Mouse (Mus musculus) forebrain, embryonic 12.5 days (tissue): ENCODE measurements at regions not wholly inside any gene's neighbourhood (a gene's known extent, or its start where the extent isn't known, plus 50 kb on each side); places are given as distances from the start of the nearest gene placed in this dataset.
A peak's percentile ranks its signal among the peaks of the same experiment; 100 is the strongest.

Experiments
- ATAC-seq: fragments of 200-750 bp; cut with Nextera tagmentation; 2 replicates; pipeline ENCODE4 v1.8.0; 2017; ENCODE audit warnings: moderate TSS enrichment; ENCODE audit not compliant: low FRiP score
- H3K27ac ChIP-seq: fragments of 300-500 bp; sonication (generic); 2 replicates; pipeline ENCODE4 v1.5.1; 2016; ENCODE audit warnings: mild to moderate bottlenecking
- H3K27me3 ChIP-seq: fragments of 300-500 bp; sonication (generic); 2 replicates; pipeline ENCODE4 v1.6.1; 2016; ENCODE audit warnings: mild to moderate bottlenecking
- H3K36me3 ChIP-seq: fragments of 300-500 bp; sonication (generic); replicated peaks from 2 replicates; pipeline ENCODE4 v1.6.1; 2016; ENCODE audit warnings: mild to moderate bottlenecking
- H3K4me1 ChIP-seq: fragments of 300-500 bp; sonication (generic); 2 replicates; pipeline ENCODE4 v1.6.1; 2016
- H3K4me2 ChIP-seq: fragments of 300-500 bp; sonication (generic); 2 replicates; pipeline ENCODE4 v1.6.1; 2016; ENCODE audit warnings: mild to moderate bottlenecking, moderate library complexity
- H3K4me3 ChIP-seq: fragments of 300-500 bp; sonication (generic); replicated peaks from 2 replicates; pipeline ENCODE4 v1.5.1; 2016; ENCODE audit warnings: mild to moderate bottlenecking
- H3K9ac ChIP-seq: fragments of 300-500 bp; sonication (generic); 2 replicates; pipeline ENCODE4 v1.6.1; 2016; ENCODE audit warnings: mild to moderate bottlenecking
- H3K9me3 ChIP-seq: fragments of 300-500 bp; sonication (generic); 2 replicates; pipeline ENCODE4 v1.6.1; 2016
- WGBS: fragments of 180-500 bp; shearing (Covaris S2); methylation state at CpG from one replicate; pipeline ENCODE4 v1.1.7; 2016; 5-methylcytosine and 5-hydroxymethylcytosine counted together

DNA sequence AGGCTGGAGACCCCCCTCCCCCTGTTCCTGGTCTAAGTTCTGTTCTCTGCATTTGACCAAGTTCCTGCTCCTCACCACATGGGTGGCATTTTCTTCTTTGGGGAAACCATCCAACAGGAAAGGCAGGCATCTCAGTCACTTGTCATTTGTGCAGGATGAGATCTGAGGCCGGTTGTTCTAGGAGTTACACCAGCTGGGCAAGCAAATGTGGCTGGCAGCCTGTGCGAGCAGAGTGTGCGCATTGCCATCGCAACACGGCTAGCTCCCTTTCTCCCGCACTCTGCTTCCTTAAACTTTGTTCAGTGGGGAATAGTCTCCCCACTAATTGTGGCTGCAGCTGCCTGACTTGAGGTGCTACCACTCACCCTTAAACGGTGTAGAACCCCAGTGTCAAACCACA lies 104.7 kb upstream of the Kif2a start:
- Histone ChIP-seq H3K27me3 (no peaks in the 10 kb centered on the region), H3K36me3 (no peaks in the 10 kb centered on the region), H3K4me2 (no peak overlapping the region), H3K9ac (no peak overlapping the region), H3K27ac (no peak overlapping the region), H3K4me3 (no peak overlapping the region), H3K4me1 (no peaks in the 10 kb centered on the region), H3K9me3 (no peaks in the 10 kb centered on the region)
- 93% methylated on average over 7 of the region's 7 CpGs for WGBS
- no peak for ATAC-seq

DNA sequence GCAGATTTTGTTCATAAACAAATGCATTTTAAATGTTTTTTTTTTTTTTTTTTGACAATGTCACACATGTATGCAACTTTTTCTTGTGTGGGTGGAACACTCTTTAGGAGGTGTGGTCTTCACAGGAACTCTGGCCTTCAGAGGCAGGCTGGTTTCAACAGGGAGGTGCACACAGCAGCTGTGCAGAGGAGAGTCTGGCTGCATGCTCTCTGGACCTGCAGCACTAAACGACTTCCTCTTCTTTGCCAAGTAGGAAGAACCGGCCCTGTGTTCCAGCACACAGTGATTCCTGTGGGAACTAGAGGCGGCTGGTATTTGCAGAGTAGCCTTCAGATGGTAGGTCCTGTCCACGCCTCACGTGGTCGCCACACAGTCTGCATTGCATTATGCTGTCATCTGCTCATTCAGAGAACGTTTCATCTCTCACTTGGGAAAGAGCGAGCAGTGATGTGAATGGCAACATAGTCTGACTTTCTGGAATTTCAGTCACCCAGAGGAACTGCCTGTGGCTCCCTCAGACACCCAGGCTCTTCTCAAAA lies 102.3 kb upstream of the Kif2a start:
- Histone ChIP-seq H3K4me2 (no peak overlapping the region), H3K9me3 (no peaks in the 10 kb centered on the region), H3K27ac (no peak overlapping the region), H3K27me3 (no peaks in the 10 kb centered on the region), H3K4me1 (no peaks in the 10 kb centered on the region), H3K4me3 (no peak overlapping the region), H3K9ac (no peak overlapping the region), H3K36me3 (no peaks in the 10 kb centered on the region)
- no peak for ATAC-seq
- WGBS: 82% methylated on average over 8 of the region's 8 CpGs

DNA sequence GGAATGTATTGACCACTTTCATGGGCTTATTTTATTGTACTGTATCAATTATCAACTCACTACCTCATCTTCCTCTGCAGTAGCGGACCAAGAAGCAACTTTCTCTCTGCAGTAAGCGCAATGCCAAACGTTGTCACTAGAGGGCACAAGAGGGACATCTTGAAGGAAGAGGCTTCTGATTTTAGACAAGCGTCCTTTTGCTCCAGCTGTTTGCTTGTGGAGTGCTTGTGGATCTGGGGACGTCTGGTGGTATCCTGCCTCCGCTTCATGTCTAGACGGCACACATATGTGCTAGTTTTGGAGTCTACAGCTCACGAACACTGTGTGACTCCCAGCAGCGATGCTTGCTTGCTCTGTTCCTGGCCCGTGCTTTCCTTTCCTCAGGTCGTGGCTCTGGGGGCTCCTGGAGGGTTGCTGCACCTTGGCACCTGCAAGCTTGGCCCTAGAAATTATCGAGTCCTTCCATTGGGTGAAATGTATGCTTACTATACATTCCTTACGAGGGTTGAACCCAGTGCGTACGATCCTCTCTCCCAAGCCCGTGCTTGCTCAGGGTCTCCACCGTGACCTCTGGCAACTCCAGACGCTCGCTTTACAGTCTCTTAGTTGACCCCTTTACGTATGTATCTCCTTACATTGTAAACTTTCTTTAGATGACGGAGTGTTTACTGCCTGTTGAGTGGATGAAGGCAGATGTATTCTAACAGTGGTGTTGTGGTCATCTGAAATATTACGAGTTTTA lies 92.2 kb upstream of the Kif2a start:
- no peak overlapping the region for H3K4me2 ChIP-seq
- no peak overlapping the region for H3K4me3 ChIP-seq
- H3K9me3 ChIP-seq: no peaks in the 10 kb centered on the region
- 66% methylated on average over 22 of the region's 22 CpGs for WGBS
- no peak overlapping the region for H3K27ac ChIP-seq
- peak; percentile 36; the same call in 1 of the 2 replicates for ATAC-seq
- no peaks in the 10 kb centered on the region for H3K4me1 ChIP-seq
- H3K36me3 ChIP-seq: no peaks in the 10 kb centered on the region
- no peaks in the 10 kb centered on the region for H3K27me3 ChIP-seq
- H3K9ac ChIP-seq: no peak overlapping the region

DNA sequence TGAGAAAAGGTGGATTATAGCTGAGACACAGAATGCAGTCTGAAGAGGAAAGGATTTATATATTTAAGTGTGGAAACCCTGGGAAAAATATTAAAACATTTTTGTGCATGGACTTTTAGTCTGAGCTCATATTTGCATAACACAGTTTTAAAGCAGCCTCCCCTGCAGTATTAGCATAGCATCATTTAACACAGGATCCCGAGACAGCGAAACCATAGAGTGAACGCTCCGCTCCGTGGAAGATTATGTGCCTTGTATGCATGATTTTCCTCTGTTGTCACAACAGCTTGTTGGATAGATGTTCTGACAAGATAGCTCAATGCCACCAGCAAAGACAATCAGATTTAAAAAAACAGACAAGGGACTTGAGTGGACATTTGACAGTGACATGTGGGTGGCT lies 86.1 kb upstream of the Kif2a start:
- no peak for ATAC-seq
- Histone ChIP-seq H3K27ac (no peak overlapping the region), H3K9me3 (no peaks in the 10 kb centered on the region), H3K4me3 (no peak overlapping the region), H3K9ac (no peak overlapping the region), H3K27me3 (no peaks in the 10 kb centered on the region), H3K4me2 (no peak overlapping the region), H3K4me1 (no peaks in the 10 kb centered on the region; the same call in 1 of the 2 replicates), H3K36me3 (no peaks in the 10 kb centered on the region)
- WGBS: 82% methylated on average over 5 of the region's 5 CpGs

DNA sequence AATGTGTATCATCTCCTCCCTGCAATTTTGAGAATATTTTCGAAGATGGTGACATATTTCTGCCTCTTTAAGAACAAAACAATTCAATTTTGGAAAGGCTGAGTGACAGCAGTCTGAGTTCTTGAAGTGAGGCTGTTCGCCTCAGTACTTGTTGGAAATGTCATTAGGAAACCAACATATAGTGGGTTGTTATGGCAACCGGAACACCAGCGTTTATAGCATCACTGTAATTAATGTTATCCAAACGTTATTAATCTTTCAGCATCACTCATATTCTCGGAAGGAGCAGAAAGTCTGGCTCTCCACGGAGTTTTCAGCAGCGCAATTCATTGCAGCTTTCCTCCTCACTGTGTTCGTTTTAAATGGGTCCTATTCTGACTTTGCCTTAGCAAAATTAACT lies 85.6 kb upstream of the Kif2a start:
- WGBS: 65% methylated on average over 9 of the region's 9 CpGs
- Histone ChIP-seq H3K4me2 (no peak overlapping the region), H3K27me3 (no peaks in the 10 kb centered on the region)

DNA sequence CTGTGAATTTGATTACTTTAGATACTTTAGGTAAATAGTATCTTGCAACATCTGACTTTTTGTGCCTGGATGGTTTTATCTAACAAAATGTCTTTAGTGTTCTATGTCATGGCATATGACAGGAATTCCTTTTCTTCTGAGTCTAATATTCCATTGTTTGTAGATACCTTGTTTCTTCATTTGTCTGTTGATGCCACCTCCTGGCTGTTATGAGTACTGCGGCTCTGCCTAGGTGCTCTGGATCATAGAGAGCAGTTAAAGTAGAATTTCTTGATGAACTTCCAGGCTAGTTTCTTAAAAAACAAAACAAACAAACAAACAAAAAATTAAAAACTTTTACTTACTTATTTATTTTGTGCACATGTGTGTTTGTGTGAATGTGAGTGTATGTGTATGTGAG lies 83.6 kb upstream of the Kif2a start:
- no peak overlapping the region for H3K27ac ChIP-seq
- no peaks in the 10 kb centered on the region for H3K9me3 ChIP-seq
- no peaks in the 10 kb centered on the region for H3K27me3 ChIP-seq
- H3K4me2 ChIP-seq: no peak overlapping the region
- no peaks in the 10 kb centered on the region; the same call in 1 of the 2 replicates for H3K4me1 ChIP-seq
- no peak overlapping the region for H3K4me3 ChIP-seq
- H3K36me3 ChIP-seq: no peaks in the 10 kb centered on the region
- WGBS: 55% methylated on average over 1 of the region's 1 CpGs
- H3K9ac ChIP-seq: no peak overlapping the region
- ATAC-seq: no peak

More for the DNA sequence above, 85.6 kb upstream of the Kif2a start:
- Histone ChIP-seq H3K4me1 (no peaks in the 10 kb centered on the region; the same call in 1 of the 2 replicates), H3K27ac (no peak overlapping the region), H3K9ac (no peak overlapping the region), H3K36me3 (no peaks in the 10 kb centered on the region), H3K9me3 (no peaks in the 10 kb centered on the region), H3K4me3 (no peak overlapping the region)
- ATAC-seq: no peak

DNA sequence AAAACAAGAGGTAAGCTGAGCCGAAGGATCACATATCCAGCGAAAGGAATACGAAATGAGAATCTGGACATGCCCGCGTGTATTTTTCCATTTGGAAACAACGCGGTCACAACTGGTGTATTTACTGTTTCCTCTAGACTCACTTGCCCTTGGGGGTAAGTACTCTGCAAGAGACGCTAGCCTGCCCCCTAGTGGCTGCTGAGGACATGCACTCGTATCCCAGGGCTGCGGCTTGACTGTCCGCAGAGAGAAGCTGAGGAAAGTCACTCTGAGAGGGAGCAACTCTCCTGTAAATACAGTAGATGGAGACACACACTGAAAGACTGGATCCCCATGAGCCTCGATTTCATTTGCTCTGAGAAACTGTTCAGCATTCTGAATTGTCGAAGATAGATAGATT lies 79.7 kb upstream of the Kif2a start:
- Histone ChIP-seq H3K9me3 (no peaks in the 10 kb centered on the region), H3K27me3 (no peaks in the 10 kb centered on the region), H3K4me2 (peak overlapping the region; percentile 5; the same call in 1 of the 2 replicates), H3K27ac (no peak overlapping the region), H3K9ac (no peak overlapping the region), H3K36me3 (no peaks in the 10 kb centered on the region), H3K4me3 (no peak overlapping the region), H3K4me1 (no peaks in the 10 kb centered on the region)
- ATAC-seq: 0 out of 2 replicates have a peak, but pooled peaks have one; percentile 23
- WGBS: 29% methylated on average over 13 of the region's 13 CpGs

DNA sequence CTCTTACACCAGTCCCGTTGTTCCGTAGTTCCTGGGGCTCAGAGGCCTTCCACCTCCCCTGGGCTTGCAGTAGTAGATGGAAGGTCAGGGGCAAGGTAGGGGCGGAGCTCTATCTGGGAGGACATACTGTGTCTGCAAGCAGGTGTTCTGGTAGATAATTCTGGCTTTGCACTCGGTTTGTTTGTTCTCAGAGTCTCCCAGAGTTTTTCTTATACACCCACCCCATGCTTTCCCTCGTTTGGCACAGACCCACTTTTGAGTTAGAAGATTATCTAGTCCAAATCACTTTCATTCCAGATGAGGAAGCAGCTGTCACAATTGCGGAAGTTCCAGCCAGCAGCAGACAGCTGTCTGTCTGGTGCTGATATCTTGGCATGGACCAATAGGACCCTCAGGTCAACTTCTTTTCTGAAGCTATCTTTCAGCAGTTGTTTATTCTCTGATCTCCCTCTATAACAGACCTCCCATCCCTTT lies 79.0 kb upstream of the Kif2a start:
- WGBS: 70% methylated on average over 6 of the region's 6 CpGs
- no peak for ATAC-seq
- Histone ChIP-seq H3K27me3 (no peaks in the 10 kb centered on the region), H3K9ac (no peak overlapping the region), H3K4me2 (no peak overlapping the region), H3K27ac (no peak overlapping the region), H3K9me3 (no peaks in the 10 kb centered on the region), H3K36me3 (no peaks in the 10 kb centered on the region), H3K4me1 (no peaks in the 10 kb centered on the region), H3K4me3 (no peak overlapping the region)

DNA sequence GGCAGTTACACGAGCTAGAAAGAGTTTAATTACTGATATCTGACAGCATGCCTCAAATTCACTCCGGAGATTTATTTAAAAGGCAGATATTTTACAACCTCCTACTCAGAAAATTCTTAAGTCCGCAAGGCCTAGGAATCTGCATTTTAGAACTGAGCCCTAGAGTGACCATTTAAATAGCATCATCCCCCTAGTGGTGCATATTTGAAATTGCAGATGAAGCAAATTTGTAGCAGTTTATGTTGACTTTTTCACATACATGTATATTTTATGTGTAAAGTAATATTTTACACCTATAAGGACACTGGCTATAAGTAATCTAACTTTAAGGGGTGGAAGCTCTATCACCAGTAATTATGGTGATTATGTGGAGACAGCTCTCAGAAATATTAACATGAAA lies 78.2 kb upstream of the Kif2a start:
- no peaks in the 10 kb centered on the region for H3K9me3 ChIP-seq
- H3K27me3 ChIP-seq: no peaks in the 10 kb centered on the region
- peaks cover 2% of the 10 kb centered on the region; the same call in 1 of the 2 replicates for H3K4me1 ChIP-seq
- no peak overlapping the region for H3K27ac ChIP-seq
- no peak overlapping the region for H3K4me3 ChIP-seq
- no peak overlapping the region for H3K4me2 ChIP-seq
- 75% methylated on average over 3 of the region's 3 CpGs for WGBS
- H3K9ac ChIP-seq: no peak overlapping the region
- ATAC-seq: no peak
- H3K36me3 ChIP-seq: no peaks in the 10 kb centered on the region

DNA sequence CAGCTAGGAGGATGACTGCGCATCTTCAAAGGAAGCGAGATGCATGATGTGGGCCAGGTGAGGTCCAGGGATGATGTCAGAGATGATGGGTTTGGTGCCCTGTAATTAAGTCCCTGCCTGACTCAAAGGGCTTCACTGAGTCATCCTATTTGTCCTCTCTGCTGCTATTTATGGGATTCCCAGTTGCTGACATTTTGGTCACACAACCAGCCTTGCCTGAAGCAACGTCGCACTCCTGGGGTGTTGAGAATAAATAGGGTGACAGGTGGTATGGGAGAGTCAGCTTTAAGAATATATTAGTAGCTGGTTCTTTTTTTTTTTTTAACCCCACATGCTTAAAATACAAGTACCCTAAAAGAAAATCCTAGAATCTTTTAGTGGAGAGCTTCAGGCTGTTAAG lies 75.1 kb upstream of the Kif2a start:
- WGBS: 97% methylated on average over 4 of the region's 4 CpGs
- Histone ChIP-seq H3K27ac (no peak overlapping the region), H3K36me3 (no peaks in the 10 kb centered on the region), H3K9me3 (no peaks in the 10 kb centered on the region), H3K4me1 (peaks cover 4% of the 10 kb centered on the region; the same call in 1 of the 2 replicates), H3K4me2 (no peak overlapping the region), H3K27me3 (no peaks in the 10 kb centered on the region), H3K9ac (no peak overlapping the region), H3K4me3 (no peak overlapping the region)
- no peak for ATAC-seq

DNA sequence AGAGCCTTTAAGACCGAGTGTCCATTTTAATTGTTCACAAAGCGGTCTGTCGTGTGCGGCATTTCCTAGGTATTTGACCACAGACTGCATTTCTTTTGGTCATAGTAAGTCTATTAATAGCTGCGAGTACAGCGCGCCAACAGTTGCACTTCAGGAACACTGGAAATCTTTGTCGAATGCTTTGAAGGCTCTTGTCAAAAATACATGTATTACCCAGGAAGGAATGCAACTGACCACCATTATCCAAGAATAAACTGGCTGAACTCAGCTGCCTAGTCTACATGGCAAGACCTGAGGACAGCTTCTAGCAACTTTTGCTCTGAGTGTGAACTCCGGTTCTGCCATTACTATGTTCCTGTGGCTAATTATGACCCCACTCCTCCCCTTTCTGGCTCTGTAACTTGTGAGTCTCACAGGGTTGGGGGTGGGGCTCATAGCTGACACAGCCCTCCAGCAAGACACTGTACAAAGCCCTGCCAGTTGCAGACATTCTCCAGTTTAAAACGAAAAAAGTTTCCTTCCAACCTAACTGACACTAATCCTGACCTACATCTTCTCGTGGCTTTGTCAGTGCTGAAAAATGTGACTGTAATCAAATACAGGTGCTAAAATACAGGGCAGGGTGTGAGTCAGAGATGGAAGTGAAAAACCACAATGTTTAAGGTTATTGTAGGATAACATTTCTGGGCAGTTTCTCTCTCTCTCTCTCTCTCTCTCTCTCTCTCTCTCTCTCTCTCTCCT lies 73.2 kb upstream of the Kif2a start:
- Histone ChIP-seq H3K4me3 (no peak overlapping the region), H3K9me3 (no peaks in the 10 kb centered on the region), H3K9ac (no peak overlapping the region), H3K27ac (no peak overlapping the region), H3K4me1 (peaks cover 4% of the 10 kb centered on the region; the same call in 1 of the 2 replicates), H3K36me3 (no peaks in the 10 kb centered on the region), H3K27me3 (no peaks in the 10 kb centered on the region), H3K4me2 (no peak overlapping the region)
- WGBS: 84% methylated on average over 11 of the region's 11 CpGs
- no peak for ATAC-seq

DNA sequence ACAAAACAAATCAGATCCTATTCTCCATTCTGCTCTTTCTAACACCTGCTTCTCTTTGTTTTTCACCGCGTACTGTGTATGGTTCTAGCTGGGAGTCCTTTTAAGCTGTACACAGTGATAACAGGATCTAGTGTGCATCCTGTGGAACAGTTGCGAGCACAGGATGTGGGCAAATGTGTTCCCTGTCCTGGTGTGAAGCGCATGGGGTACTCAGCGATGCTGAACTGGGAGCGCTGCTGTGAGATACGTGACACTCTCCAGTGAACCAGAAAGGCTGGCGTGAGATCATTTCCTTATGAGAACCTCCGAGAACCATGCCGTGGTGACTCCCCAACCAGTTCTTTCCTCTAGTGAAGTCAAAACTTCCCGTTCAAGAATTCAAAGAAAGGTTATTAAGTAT lies 72.6 kb upstream of the Kif2a start:
- H3K36me3 ChIP-seq: no peaks in the 10 kb centered on the region
- H3K27ac ChIP-seq: no peak overlapping the region
- 79% methylated on average over 11 of the region's 11 CpGs for WGBS
- no peak overlapping the region for H3K4me3 ChIP-seq
- ATAC-seq: no peak
- H3K4me1 ChIP-seq: peaks cover 4% of the 10 kb centered on the region; the same call in 1 of the 2 replicates
- no peaks in the 10 kb centered on the region for H3K27me3 ChIP-seq
- no peak overlapping the region for H3K9ac ChIP-seq
- H3K9me3 ChIP-seq: no peaks in the 10 kb centered on the region
- no peak overlapping the region for H3K4me2 ChIP-seq
